Mouse (Mus musculus) G1E (cell line): Measurements from ENCODE around the gene Stx1a. TPM values are rescaled to one million over a fixed set of nuclear protein-coding genes. Genes with fewer than 3 reads are reported as not detected.
A peak's percentile ranks its signal among the peaks of the same experiment; 100 is the strongest.

Experiments
- ATAC-seq: 2 replicates; pipeline ENCODE4 v1.8.0; 2016; ENCODE audit warnings: mild to moderate bottlenecking; ENCODE audit not compliant: insufficient number of reproducible peaks, poor library complexity, low FRiP score, severe bottlenecking; ENCODE audit errors: extremely low read depth
- DNase-seq: peaks from one replicate; pipeline ENCODE4 v3.0.0; 2012; ENCODE audit warnings: low spot score
- H3K27me3 ChIP-seq: 2 replicates; pipeline ENCODE4 v1.6.1; 2012; ENCODE audit warnings: mild to moderate bottlenecking, low read length, inconsistent platforms; ENCODE audit not compliant: insufficient read depth
- H3K36me3 ChIP-seq: replicated peaks from 2 replicates; pipeline ENCODE3; 2012; ENCODE audit warnings: mild to moderate bottlenecking, inconsistent platforms
- H3K4me1 ChIP-seq: 2 replicates; pipeline ENCODE4 v1.6.1; 2012; ENCODE audit warnings: low read depth, low read length, inconsistent platforms, mixed read lengths; ENCODE audit not compliant: insufficient read depth
- H3K4me3 ChIP-seq: 2 replicates; pipeline ENCODE4 v1.5.1; 2012; ENCODE audit warnings: low read depth, mild to moderate bottlenecking, inconsistent platforms, low read length, moderate library complexity, mixed read lengths
- H3K9me3 ChIP-seq: replicated peaks from 2 replicates; pipeline ENCODE4 v1.6.1; 2012; ENCODE audit warnings: inconsistent platforms
- CTCF ChIP-seq: IDR thresholded peaks from 2 replicates; pipeline ENCODE4 v1.5.1; 2012; ENCODE audit warnings: low read depth, low read length, inconsistent platforms, mixed read lengths
- GATA1 ChIP-seq: IDR thresholded peaks from 2 replicates; pipeline ENCODE4 v1.6.1; 2012; ENCODE audit warnings: borderline replicate concordance, low read length, inconsistent platforms, mixed read lengths
- GATA2 ChIP-seq: IDR thresholded peaks from 2 replicates; pipeline ENCODE4 v1.6.1; 2012; ENCODE audit warnings: low read depth, low read length, inconsistent platforms, borderline replicate concordance
- POLR2AphosphoS5 ChIP-seq: IDR thresholded peaks from 2 replicates; pipeline ENCODE4 v1.6.1; 2012; ENCODE audit warnings: low read depth, low read length, inconsistent platforms; ENCODE audit not compliant: insufficient replicate concordance
- TAL1 ChIP-seq: conservative IDR thresholded peaks from 2 replicates; pipeline ENCODE4 v1.6.1; 2012; ENCODE audit warnings: low read depth, low read length, inconsistent platforms, mixed read lengths
- polyA plus RNA-seq: library from polyadenylated mRNA; stranded (reverse); fragments of >175 nt; gene quantifications from 2 replicates; pipeline ENCODE4 v1.2.3, GENCODE M21; 2012
- total RNA-seq, 2 experiments: library from RNA; stranded (forward) in 1 of 2; stranded (reverse) in 1 of 2; fragments of 200-1000 nt in 1 of 2; fragments of >200 nt in 1 of 2; fragmentation: Nextera tagmentation in 1 of 2; gene quantifications; 2 replicates each; pipeline ENCODE4 v1.2.3; 2014 to 2017

Gene Stx1a
- total and polyA plus RNA-seq, 3 experiments: 2.9 to 5.6 (median 4.1) TPM

DNA sequence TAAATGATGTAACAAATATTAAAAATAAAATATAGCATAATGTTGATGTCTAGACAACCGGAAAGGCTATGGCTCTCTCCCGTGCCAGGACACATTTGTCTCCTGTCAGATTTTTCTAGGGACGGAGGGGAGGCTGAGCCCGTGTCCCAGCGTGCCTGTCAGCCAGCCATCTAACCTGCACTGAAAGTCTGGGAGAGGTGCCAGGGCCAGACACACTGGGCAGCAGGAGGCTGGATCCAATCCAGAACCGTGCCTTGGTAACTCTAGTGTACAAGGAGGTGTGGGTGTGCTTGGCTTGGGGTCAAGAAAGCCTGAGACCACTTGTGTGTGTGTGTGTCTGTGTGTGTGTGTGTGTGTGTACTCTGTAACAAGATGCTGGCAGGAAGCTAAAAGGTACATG lies 1.5 kb upstream of the Stx1a start:
- TF ChIP-seq CTCF (no peak), TAL1 (no peak), GATA1 (no peak), POLR2AphosphoS5 (no peak), GATA2 (no peak)
- Histone ChIP-seq H3K27me3 (peaks cover 7% of the 10 kb centered on the region; the same call in 1 of the 2 replicates), H3K4me3 (no peak overlapping the region), H3K36me3 (peaks cover 6% of the 10 kb centered on the region), H3K4me1 (peaks cover 45% of the 10 kb centered on the region), H3K9me3 (no peaks in the 10 kb centered on the region)
- ATAC-seq: no peak
- no peak for DNase-seq

DNA sequence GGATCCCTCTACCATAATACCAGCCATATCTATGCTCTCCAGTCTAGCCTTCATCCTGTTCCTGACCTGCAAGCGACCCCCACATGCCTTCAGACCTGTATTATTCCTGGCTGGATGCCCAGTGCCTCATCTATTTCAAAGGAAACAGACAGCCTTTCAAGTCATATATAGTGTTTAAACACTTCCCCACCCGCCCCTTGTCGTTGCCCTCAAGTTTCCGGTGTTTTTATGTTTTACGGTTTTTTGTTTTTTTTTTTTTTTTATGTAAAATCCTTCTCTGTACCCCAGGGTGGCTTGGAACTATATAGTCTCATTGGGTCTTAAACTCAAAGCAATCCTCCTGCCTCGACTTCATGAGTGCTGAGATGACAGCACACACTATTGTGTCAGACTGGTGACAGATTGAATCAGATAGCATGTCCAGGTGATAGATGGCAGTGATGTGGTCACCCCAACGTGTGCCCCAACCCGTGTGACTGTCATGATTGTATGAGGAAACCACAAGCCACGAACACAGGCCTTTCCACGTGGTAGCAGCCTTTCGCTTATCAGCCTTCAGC lies 1.5 kb downstream of the Stx1a start:
- ATAC-seq: no peak
- TF ChIP-seq POLR2AphosphoS5 (no peak), GATA1 (no peak), GATA2 (no peak), TAL1 (no peak), CTCF (no peak)
- Histone ChIP-seq H3K4me1 (peaks cover 59% of the 10 kb centered on the region), H3K27me3 (peaks cover 7% of the 10 kb centered on the region; the same call in 1 of the 2 replicates), H3K4me3 (no peak overlapping the region), H3K36me3 (peaks cover 8% of the 10 kb centered on the region), H3K9me3 (no peaks in the 10 kb centered on the region)
- DNase-seq: no peak

GRCm38 (mm10) chr5:135025899-135026298 lies 2.6 kb downstream of the Stx1a start:
- H3K36me3 ChIP-seq: peaks cover 8% of the 10 kb centered on the region
- H3K4me3 ChIP-seq: no peak overlapping the region; the same call in 1 of the 2 replicates
- no peaks in the 10 kb centered on the region for H3K9me3 ChIP-seq
- DNase-seq (no peak), ATAC-seq (no peak)
- TF ChIP-seq GATA1 (no peak), CTCF (no peak), GATA2 (no peak), TAL1 (no peak), POLR2AphosphoS5 (no peak)
- H3K27me3 ChIP-seq: peaks cover 7% of the 10 kb centered on the region; the same call in 1 of the 2 replicates
- H3K4me1 ChIP-seq: peaks cover 59% of the 10 kb centered on the region

- TF ChIP-seq GATA2: no peak
- no peak for TF ChIP-seq CTCF
- no peak for TF ChIP-seq POLR2AphosphoS5
- TF ChIP-seq TAL1: no peak
- TF ChIP-seq GATA1: no peak
- ATAC-seq: peak; percentile 28; the same call in 1 of the 2 replicates
- Histone ChIP-seq H3K4me1 (peaks cover 40% of the 10 kb centered on the region), H3K4me3 (no peak overlapping the region), H3K27me3 (peaks cover 2% of the 10 kb centered on the region; the same call in 1 of the 2 replicates), H3K36me3 (peaks cover 15% of the 10 kb centered on the region), H3K9me3 (0 out of 2 replicates have a peak, but pooled peaks cover under 1% of the 10 kb centered on the region)
- DNase-seq: peak; percentile 61
Observed at GRCm38 (mm10) chr5:135029007-135029854, 5.9 kb downstream of the Stx1a start.

- ATAC-seq (no peak), DNase-seq (no peak)
- H3K4me3 ChIP-seq: no peak overlapping the region
- peaks cover 25% of the 10 kb centered on the region for H3K36me3 ChIP-seq
- H3K9me3 ChIP-seq: peaks cover 6% of the 10 kb centered on the region
- no peaks in the 10 kb centered on the region for H3K27me3 ChIP-seq
- peaks cover 20% of the 10 kb centered on the region for H3K4me1 ChIP-seq
- TF ChIP-seq TAL1: no peak
- no peak for TF ChIP-seq GATA2
- TF ChIP-seq GATA1: no peak
- no peak for TF ChIP-seq POLR2AphosphoS5
- no peak for TF ChIP-seq CTCF
Observed at GRCm38 (mm10) chr5:135032581-135032980, 9.3 kb downstream of the Stx1a start.

GRCm38 (mm10) chr5:135034593-135034992 lies 11.3 kb downstream of the Stx1a start:
- H3K4me3 ChIP-seq: no peak overlapping the region
- no peak for TF ChIP-seq POLR2AphosphoS5
- no peak for TF ChIP-seq TAL1
- TF ChIP-seq GATA2: no peak
- no peak for TF ChIP-seq GATA1
- TF ChIP-seq CTCF: 0 out of 2 replicates have a peak, but pooled peaks have one; percentile 9
- H3K9me3 ChIP-seq: peaks cover 6% of the 10 kb centered on the region
- H3K4me1 ChIP-seq: peaks cover 12% of the 10 kb centered on the region
- no peak for DNase-seq
- no peaks in the 10 kb centered on the region for H3K27me3 ChIP-seq
- peaks cover 44% of the 10 kb centered on the region for H3K36me3 ChIP-seq
- ATAC-seq: no peak
